Mouse (Mus musculus) thymus, postnatal 4 days (tissue): ENCODE data around the gene Haus4.

Source experiments
- DNase-seq: peaks from one replicate; pipeline ENCODE4 v3.0.0; 2021

Haus4 gene

GRCm38 (mm10) chr14:54553975-54554769 lies at the start of gene Haus4:
Gene Haus4 (minus strand): TSS chr14:54554616.
- DNase-seq, result peak; percentile 86

- no peak for DNase-seq
Measured at GRCm38 (mm10) chr14:54603686-54604085, 49.3 kb upstream of the Haus4 start.

- peak; percentile 94 for DNase-seq
Measured at GRCm38 (mm10) chr14:54603038-54603654, 48.7 kb upstream of the Haus4 start.

GRCm38 (mm10) chr14:54602613-54603012 lies 48.2 kb upstream of the Haus4 start:
- DNase-seq, result peak; percentile 30

- no peak for DNase-seq
Measured at GRCm38 (mm10) chr14:54601601-54602000, 47.2 kb upstream of the Haus4 start.

GRCm38 (mm10) chr14:54597084-54597483 lies 42.7 kb upstream of the Haus4 start:
- peak; percentile 52 for DNase-seq

- DNase-seq, result no peak
Measured at GRCm38 (mm10) chr14:54594631-54595414, 40.4 kb upstream of the Haus4 start.

GRCm38 (mm10) chr14:54594055-54594454 lies 39.6 kb upstream of the Haus4 start:
- DNase-seq, result no peak

GRCm38 (mm10) chr14:54592319-54592934 lies 38.0 kb upstream of the Haus4 start:
- DNase-seq, result no peak

GRCm38 (mm10) chr14:54591056-54591455 lies 36.6 kb upstream of the Haus4 start:
- no peak for DNase-seq

GRCm38 (mm10) chr14:54583681-54584338 lies 29.4 kb upstream of the Haus4 start:
- peak; percentile 76 for DNase-seq

GRCm38 (mm10) chr14:54582536-54582935 lies 28.1 kb upstream of the Haus4 start:
- DNase-seq, result no peak

GRCm38 (mm10) chr14:54579638-54580037 lies 25.2 kb upstream of the Haus4 start:
- no peak for DNase-seq

GRCm38 (mm10) chr14:54578063-54578462 lies 23.6 kb upstream of the Haus4 start:
- DNase-seq, result peak; percentile 59

- DNase-seq, result peak; percentile 65
Measured at GRCm38 (mm10) chr14:54577089-54577982, 22.9 kb upstream of the Haus4 start, which contains the start of gene Ajuba. Gene Ajuba (minus strand): TSS chr14:54577558.

GRCm38 (mm10) chr14:54576241-54577088 lies 22.0 kb upstream of the Haus4 start:
- peak; percentile 58 for DNase-seq

GRCm38 (mm10) chr14:54575631-54576030 lies 21.2 kb upstream of the Haus4 start:
- DNase-seq, result peak; percentile 64

- no peak for DNase-seq
Measured at GRCm38 (mm10) chr14:54575031-54575430, 20.6 kb upstream of the Haus4 start.

GRCm38 (mm10) chr14:54574253-54574652 lies 19.8 kb upstream of the Haus4 start:
- DNase-seq, result no peak
